Mouse (Mus musculus): ENCODE measurements around the gene Gosr2.

GRCm38 (mm10) chr11:103685261-103685736, 12.4 kb downstream of the Gosr2 start:
- TF ChIP-seq ZC3H11A (IDR thresholded peaks at IDR 0.05; ENCODE audit: borderline replicate concordance, low read depth, low read length) (no peak), MAFK (IDR thresholded peaks at IDR 0.05; ENCODE audit: insufficient read depth, low read depth, low read length) (no peak), ZNF384 (IDR thresholded peaks at IDR 0.05; ENCODE audit: low read depth, low read length) (no peak)
